Mouse (Mus musculus): ENCODE measurements around the gene Nfasc. TPM values are rescaled to one million over a fixed set of nuclear protein-coding genes. Genes with fewer than 3 reads are reported as not detected.

The Nfasc gene
- polyA plus RNA-seq, 2 experiments, result 0.34 to 1.1 TPM

DNA sequence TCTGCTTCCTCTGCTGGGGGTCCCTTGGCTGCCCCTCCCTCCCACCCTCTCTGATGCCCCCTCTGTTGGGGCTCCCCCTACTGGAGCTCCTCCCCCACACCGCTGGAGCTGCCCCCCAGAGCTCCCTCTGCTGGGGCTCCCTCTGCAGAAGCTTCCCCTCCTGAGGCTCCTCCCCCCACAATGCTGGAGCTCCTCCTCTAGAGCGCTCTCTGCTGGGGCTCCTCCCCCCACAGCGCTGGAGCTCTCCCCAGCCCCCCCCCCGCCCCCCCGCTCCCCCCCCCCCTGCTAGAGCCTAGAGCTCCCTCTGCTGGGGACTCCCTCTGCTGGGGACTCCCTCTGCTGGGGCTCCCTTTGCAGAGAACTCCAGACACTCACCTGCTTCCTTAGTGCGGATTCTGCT is 220.8 kb downstream of the Nfasc start:
- peak; percentile 48 for DNase-seq (ENCODE audit: low spot score)
- no peaks in the 10 kb centered on the region for H3K4me1 ChIP-seq (ENCODE audit: control insufficient read depth, insufficient read depth, low read length)
- TF ChIP-seq POLR2A (IDR thresholded peaks at IDR 0.05; ENCODE audit: borderline replicate concordance, extremely low read depth, insufficient read depth, insufficient read length), result no peak
- H3K27me3 ChIP-seq (ENCODE audit: control insufficient read depth, insufficient read depth, low read length), result no peaks in the 10 kb centered on the region
- H3K36me3 ChIP-seq (ENCODE audit: control insufficient read depth, insufficient read depth, low read length), result no peaks in the 10 kb centered on the region
- no peak overlapping the region for H3K9ac ChIP-seq (ENCODE audit: low read depth, low read length, severe bottlenecking)
- H3K9me3 ChIP-seq (ENCODE audit: control insufficient read depth, low read length), result no peaks in the 10 kb centered on the region
- no peak overlapping the region for H3K4me3 ChIP-seq (replicated peaks; ENCODE audit: low read length)
- H3K27ac ChIP-seq (replicated peaks; ENCODE audit: low read depth, low read length), result no peak overlapping the region
- 0 out of 2 replicates have a peak, but pooled peaks have one; percentile 63 for ATAC-seq (ENCODE audit: low FRiP score, low read depth)
- no peak overlapping the region for H3K4me2 ChIP-seq (replicated peaks; ENCODE audit: low read depth, low read length, severe bottlenecking)
- 0% methylated on average over 1 of the region's 6 CpGs for WGBS

DNA sequence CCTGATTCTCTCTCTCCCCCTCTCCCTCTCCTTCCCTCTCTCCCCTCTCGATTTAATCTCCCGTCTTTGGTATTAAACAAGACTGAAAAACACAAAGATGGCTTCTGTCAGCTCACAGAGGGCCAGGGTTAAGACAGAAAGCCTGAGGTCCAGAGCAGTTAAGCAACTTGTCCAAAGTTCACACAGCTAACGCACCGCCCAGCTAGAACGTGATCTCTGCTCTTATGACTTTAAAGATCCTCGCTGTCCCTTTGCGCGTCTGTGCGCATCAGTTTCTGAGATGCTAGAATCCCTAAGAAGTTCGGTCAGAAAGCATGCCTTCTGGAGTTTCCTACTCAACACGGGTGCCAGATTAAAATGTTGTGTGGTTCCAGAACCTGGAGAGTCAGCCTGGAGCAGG is 221.9 kb downstream of the Nfasc start:
- no peak for TF ChIP-seq POLR2A (IDR thresholded peaks at IDR 0.05; ENCODE audit: borderline replicate concordance, extremely low read depth, insufficient read depth, insufficient read length)
- H3K9me3 ChIP-seq (ENCODE audit: control insufficient read depth, low read length), result no peaks in the 10 kb centered on the region
- no peaks in the 10 kb centered on the region for H3K4me1 ChIP-seq (ENCODE audit: control insufficient read depth, insufficient read depth, low read length)
- H3K36me3 ChIP-seq (ENCODE audit: control insufficient read depth, insufficient read depth, low read length), result no peaks in the 10 kb centered on the region
- 91% methylated on average over 11 of the region's 11 CpGs for WGBS
- no peak overlapping the region for H3K4me2 ChIP-seq (replicated peaks; ENCODE audit: low read depth, low read length, severe bottlenecking)
- H3K4me3 ChIP-seq (replicated peaks; ENCODE audit: low read length), result no peak overlapping the region
- no peak overlapping the region for H3K27ac ChIP-seq (replicated peaks; ENCODE audit: low read depth, low read length)
- no peaks in the 10 kb centered on the region for H3K27me3 ChIP-seq (ENCODE audit: control insufficient read depth, insufficient read depth, low read length)
- H3K9ac ChIP-seq (ENCODE audit: low read depth, low read length, severe bottlenecking), result no peak overlapping the region
- DNase-seq (ENCODE audit: low spot score) (no peak), ATAC-seq (ENCODE audit: low FRiP score, low read depth) (no peak)

DNA sequence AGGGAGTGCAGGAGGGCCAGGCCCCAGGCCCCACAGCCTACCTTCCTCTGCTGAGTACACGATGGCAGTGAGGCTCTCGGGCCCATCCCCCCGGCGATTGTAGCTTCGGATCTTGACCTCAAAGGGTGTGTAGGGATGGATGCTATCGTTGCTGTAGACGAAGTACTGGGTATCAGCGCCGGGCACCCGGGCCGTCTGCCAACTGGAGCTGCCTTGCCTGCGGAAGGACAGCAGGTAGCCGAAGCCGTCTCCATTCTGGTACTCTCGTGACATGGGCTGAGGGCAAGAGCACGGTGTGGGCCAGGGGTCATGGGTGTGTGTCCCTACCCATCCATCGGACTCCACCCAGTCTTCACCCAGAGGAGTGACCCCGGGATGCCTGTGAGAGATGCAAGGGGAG is 223.0 kb downstream of the Nfasc start:
- WGBS, result 80% methylated on average over 17 of the region's 18 CpGs
- no peak for ATAC-seq (ENCODE audit: low FRiP score, low read depth)
- Histone ChIP-seq H3K9me3 (ENCODE audit: control insufficient read depth, low read length) (no peaks in the 10 kb centered on the region), H3K4me2 (replicated peaks; ENCODE audit: low read depth, low read length, severe bottlenecking) (no peak overlapping the region), H3K4me3 (replicated peaks; ENCODE audit: low read length) (no peak overlapping the region), H3K27ac (replicated peaks; ENCODE audit: low read depth, low read length) (no peak overlapping the region), H3K36me3 (ENCODE audit: control insufficient read depth, insufficient read depth, low read length) (no peaks in the 10 kb centered on the region), H3K27me3 (ENCODE audit: control insufficient read depth, insufficient read depth, low read length) (no peaks in the 10 kb centered on the region), H3K4me1 (ENCODE audit: control insufficient read depth, insufficient read depth, low read length) (no peaks in the 10 kb centered on the region), H3K9ac (ENCODE audit: low read depth, low read length, severe bottlenecking) (no peak overlapping the region)
- DNase-seq (ENCODE audit: low spot score), result no peak
- no peak for TF ChIP-seq POLR2A (IDR thresholded peaks at IDR 0.05; ENCODE audit: borderline replicate concordance, extremely low read depth, insufficient read depth, insufficient read length)

DNA sequence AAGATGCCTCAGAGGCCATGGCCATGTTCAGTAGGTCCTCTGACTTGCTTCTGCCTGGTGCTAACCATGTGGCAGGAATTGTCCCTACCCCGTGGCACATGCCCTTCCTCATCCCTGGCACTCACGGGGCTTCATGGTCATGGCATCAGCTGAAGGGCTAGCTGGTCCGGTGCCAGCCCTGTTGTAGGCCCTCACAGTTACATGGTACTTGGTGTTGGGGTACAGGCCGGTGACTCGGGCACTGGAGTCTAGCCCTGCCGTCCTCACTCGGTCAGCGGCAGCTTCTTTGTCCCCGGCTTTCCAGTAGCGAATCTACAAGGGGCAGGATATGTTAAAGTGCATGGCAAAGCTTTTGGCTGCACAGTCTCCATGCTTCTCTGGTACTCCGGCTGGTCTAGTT is 224.8 kb downstream of the Nfasc start:
- Histone ChIP-seq H3K4me2 (replicated peaks; ENCODE audit: low read depth, low read length, severe bottlenecking) (no peak overlapping the region), H3K4me3 (replicated peaks; ENCODE audit: low read length) (no peak overlapping the region), H3K27ac (replicated peaks; ENCODE audit: low read depth, low read length) (no peak overlapping the region), H3K4me1 (ENCODE audit: control insufficient read depth, insufficient read depth, low read length) (0 out of 2 replicates have a peak, but pooled peaks cover 1% of the 10 kb centered on the region), H3K9ac (ENCODE audit: low read depth, low read length, severe bottlenecking) (no peak overlapping the region), H3K9me3 (ENCODE audit: control insufficient read depth, low read length) (no peaks in the 10 kb centered on the region), H3K27me3 (ENCODE audit: control insufficient read depth, insufficient read depth, low read length) (no peaks in the 10 kb centered on the region), H3K36me3 (ENCODE audit: control insufficient read depth, insufficient read depth, low read length) (no peaks in the 10 kb centered on the region)
- no peak for ATAC-seq (ENCODE audit: low FRiP score, low read depth)
- no peak for DNase-seq (ENCODE audit: low spot score)
- TF ChIP-seq POLR2A (IDR thresholded peaks at IDR 0.05; ENCODE audit: borderline replicate concordance, extremely low read depth, insufficient read depth, insufficient read length), result no peak
- 91% methylated on average over 11 of the region's 11 CpGs for WGBS

DNA sequence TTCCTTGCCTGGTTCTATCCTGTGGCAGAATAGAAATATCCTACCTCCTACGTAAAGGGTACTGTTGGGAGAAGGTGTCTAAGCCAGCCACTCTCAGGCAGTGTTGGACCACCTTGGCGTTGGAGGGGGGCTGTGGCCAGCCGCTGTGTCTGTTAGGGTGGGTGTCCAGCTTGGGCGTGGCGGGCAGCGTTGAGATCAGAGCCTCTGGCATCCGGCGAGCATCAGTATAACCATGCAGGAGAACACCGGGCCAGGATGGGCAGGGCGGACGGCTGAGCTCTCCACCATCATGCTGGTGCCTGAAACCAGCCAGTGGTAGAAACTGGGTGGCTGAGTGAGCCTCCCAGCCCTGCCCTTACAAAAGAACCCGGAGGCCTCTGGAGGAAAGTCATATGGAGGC is 226.3 kb downstream of the Nfasc start:
- DNase-seq (ENCODE audit: low spot score) (no peak), ATAC-seq (ENCODE audit: low FRiP score, low read depth) (no peak)
- H3K4me3 ChIP-seq (replicated peaks; ENCODE audit: low read length), result no peak overlapping the region
- H3K36me3 ChIP-seq (ENCODE audit: control insufficient read depth, insufficient read depth, low read length), result no peaks in the 10 kb centered on the region
- H3K27ac ChIP-seq (replicated peaks; ENCODE audit: low read depth, low read length), result no peak overlapping the region
- no peak overlapping the region for H3K9ac ChIP-seq (ENCODE audit: low read depth, low read length, severe bottlenecking)
- no peaks in the 10 kb centered on the region for H3K27me3 ChIP-seq (ENCODE audit: control insufficient read depth, insufficient read depth, low read length)
- H3K4me1 ChIP-seq (ENCODE audit: control insufficient read depth, insufficient read depth, low read length), result 0 out of 2 replicates have a peak, but pooled peaks cover 5% of the 10 kb centered on the region
- no peak for TF ChIP-seq POLR2A (IDR thresholded peaks at IDR 0.05; ENCODE audit: borderline replicate concordance, extremely low read depth, insufficient read depth, insufficient read length)
- no peak overlapping the region for H3K4me2 ChIP-seq (replicated peaks; ENCODE audit: low read depth, low read length, severe bottlenecking)
- H3K9me3 ChIP-seq (ENCODE audit: control insufficient read depth, low read length), result no peaks in the 10 kb centered on the region
- WGBS, result 92% methylated on average over 12 of the region's 12 CpGs

Other genes with a start within 250 kb of the Nfasc start
- 3.1 and 3.5 TPM in 2 replicates for gene Tmem81, start 235.6 kb downstream of the Nfasc start, polyA plus RNA-seq (2012; rRNA removed)
- 1.8 and 2.1 TPM in 2 replicates for gene Tmem81, start 235.6 kb downstream of the Nfasc start, polyA plus RNA-seq (2014; fragmentation: Nextera tagmentation; extraction: Ambion mirVana)
- gene Cntn2, start 198.5 kb downstream of the Nfasc start, polyA plus RNA-seq (2012; rRNA removed), result 1.1 TPM in 2 replicates
- 0.84 and 1.2 TPM in 2 replicates for gene Cntn2, start 198.5 kb downstream of the Nfasc start, polyA plus RNA-seq (2014; fragmentation: Nextera tagmentation; extraction: Ambion mirVana)
- 7.0 and 9.4 TPM in 2 replicates for gene Lrrn2, start 138.5 kb upstream of the Nfasc start, polyA plus RNA-seq (2012; rRNA removed)
- 5.6 and 6.5 TPM in 2 replicates for gene Lrrn2, start 138.5 kb upstream of the Nfasc start, polyA plus RNA-seq (2014; fragmentation: Nextera tagmentation; extraction: Ambion mirVana)

Data from limb, embryonic 14.5 days (tissue).